Mouse (Mus musculus): ENCODE measurements at regions not wholly inside any gene's neighbourhood (a gene's known extent, or its start where the extent isn't known, plus 50 kb on each side); places are given as distances from the start of the nearest gene placed in this dataset.

DNA sequence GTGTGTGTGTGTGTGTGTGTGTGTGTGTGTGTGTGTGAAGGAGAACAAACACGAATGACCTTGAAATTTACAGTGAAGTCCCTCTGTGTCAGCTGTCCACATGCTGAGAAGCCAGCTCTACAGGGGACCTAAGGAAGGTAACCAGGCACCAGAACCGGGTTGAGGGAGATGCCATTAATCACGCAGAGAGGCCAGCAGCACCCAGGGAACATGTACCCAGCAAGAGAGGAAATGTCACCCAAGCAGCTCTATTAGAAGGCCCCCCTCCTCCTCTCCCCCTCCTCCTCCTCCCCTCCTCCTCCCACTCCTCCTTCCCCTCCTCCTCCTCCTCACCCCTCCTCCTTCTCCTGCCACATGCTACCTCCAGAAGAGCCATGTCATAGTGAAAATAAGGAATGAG lies 181.8 kb downstream of the Suds3 start:
- H3K36me3 ChIP-seq (ENCODE audit: control insufficient read depth, insufficient read depth, low read length) = no peaks in the 10 kb centered on the region
- H3K9me3 ChIP-seq (ENCODE audit: control insufficient read depth, low read length) = no peaks in the 10 kb centered on the region
- no peak overlapping the region for H3K4me3 ChIP-seq (ENCODE audit: low read depth, low read length)
- ATAC-seq (ENCODE audit: low read depth) (no peak), DNase-seq (ENCODE audit: low spot score) (no peak)
- no peaks in the 10 kb centered on the region for H3K27me3 ChIP-seq (replicated peaks; ENCODE audit: control insufficient read depth, insufficient read depth, low read length)
- 65% methylated on average over 3 of the region's 3 CpGs for WGBS
- H3K27ac ChIP-seq (replicated peaks; ENCODE audit: low read depth, low read length) = no peak overlapping the region
- no peaks in the 10 kb centered on the region for H3K4me1 ChIP-seq (ENCODE audit: control insufficient read depth, insufficient read depth, low read length)
- no peak overlapping the region for H3K4me2 ChIP-seq (ENCODE audit: low read depth, low read length)
- no peak overlapping the region for H3K9ac ChIP-seq (ENCODE audit: low read depth, low read length)

DNA sequence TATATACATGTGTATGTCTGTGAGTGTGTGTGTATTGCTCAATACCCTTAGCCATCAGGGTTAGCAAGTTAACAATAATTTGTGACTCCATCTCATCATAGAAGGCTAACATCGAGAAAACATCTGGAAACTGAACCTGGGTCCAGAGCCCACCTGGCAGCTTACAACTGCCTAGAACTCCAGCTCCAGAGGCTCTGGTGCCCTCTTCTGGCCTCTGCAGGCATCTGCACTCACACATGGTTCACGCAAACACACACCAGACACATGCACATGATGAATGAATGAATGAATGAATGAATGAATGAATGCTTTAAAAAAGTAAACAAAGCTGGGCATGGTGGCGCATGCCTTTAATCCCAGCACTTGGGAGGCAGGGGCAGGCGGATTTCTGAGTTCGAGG lies 182.8 kb downstream of the Suds3 start:
- no peaks in the 10 kb centered on the region for H3K36me3 ChIP-seq (ENCODE audit: control insufficient read depth, insufficient read depth, low read length)
- no peaks in the 10 kb centered on the region for H3K27me3 ChIP-seq (replicated peaks; ENCODE audit: control insufficient read depth, insufficient read depth, low read length)
- no peak overlapping the region for H3K4me3 ChIP-seq (ENCODE audit: low read depth, low read length)
- no peak for DNase-seq (ENCODE audit: low spot score)
- no peak overlapping the region for H3K27ac ChIP-seq (replicated peaks; ENCODE audit: low read depth, low read length)
- no peak for ATAC-seq (ENCODE audit: low read depth)
- no peaks in the 10 kb centered on the region for H3K9me3 ChIP-seq (ENCODE audit: control insufficient read depth, low read length)
- 88% methylated on average over 5 of the region's 5 CpGs for WGBS
- no peak overlapping the region for H3K9ac ChIP-seq (ENCODE audit: low read depth, low read length)
- no peak overlapping the region for H3K4me2 ChIP-seq (ENCODE audit: low read depth, low read length)
- no peaks in the 10 kb centered on the region for H3K4me1 ChIP-seq (ENCODE audit: control insufficient read depth, insufficient read depth, low read length)

DNA sequence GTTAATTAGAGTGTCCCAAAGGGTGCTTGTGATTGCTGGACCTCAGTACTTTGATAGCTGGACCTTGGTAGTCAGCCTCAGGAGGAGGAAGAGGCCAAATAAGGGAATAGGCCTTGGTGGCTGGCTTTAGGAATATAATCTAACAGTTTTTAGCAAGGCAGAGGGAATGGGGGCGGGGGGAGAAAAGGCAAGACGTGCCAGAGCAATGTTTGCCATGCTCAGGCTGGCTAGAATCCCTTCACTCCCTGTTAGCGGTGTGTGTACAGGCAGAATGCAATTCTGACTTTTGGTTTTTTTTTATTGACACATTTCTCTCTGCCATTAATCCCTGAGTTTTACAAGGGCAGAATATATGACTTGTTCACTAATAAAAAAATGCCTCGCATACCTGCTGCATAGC lies 192.2 kb downstream of the Suds3 start:
- ATAC-seq (ENCODE audit: low read depth) = no peak
- no peak for DNase-seq (ENCODE audit: low spot score)
- H3K4me1 ChIP-seq (ENCODE audit: control insufficient read depth, insufficient read depth, low read length) = no peaks in the 10 kb centered on the region
- 57% methylated on average over 4 of the region's 4 CpGs for WGBS
- no peaks in the 10 kb centered on the region for H3K27me3 ChIP-seq (replicated peaks; ENCODE audit: control insufficient read depth, insufficient read depth, low read length)
- H3K9me3 ChIP-seq (ENCODE audit: control insufficient read depth, low read length) = no peaks in the 10 kb centered on the region
- H3K4me3 ChIP-seq (ENCODE audit: low read depth, low read length) = no peak overlapping the region
- H3K4me2 ChIP-seq (ENCODE audit: low read depth, low read length) = no peak overlapping the region
- H3K36me3 ChIP-seq (ENCODE audit: control insufficient read depth, insufficient read depth, low read length) = no peaks in the 10 kb centered on the region
- H3K9ac ChIP-seq (ENCODE audit: low read depth, low read length) = no peak overlapping the region
- no peak overlapping the region for H3K27ac ChIP-seq (replicated peaks; ENCODE audit: low read depth, low read length)

DNA sequence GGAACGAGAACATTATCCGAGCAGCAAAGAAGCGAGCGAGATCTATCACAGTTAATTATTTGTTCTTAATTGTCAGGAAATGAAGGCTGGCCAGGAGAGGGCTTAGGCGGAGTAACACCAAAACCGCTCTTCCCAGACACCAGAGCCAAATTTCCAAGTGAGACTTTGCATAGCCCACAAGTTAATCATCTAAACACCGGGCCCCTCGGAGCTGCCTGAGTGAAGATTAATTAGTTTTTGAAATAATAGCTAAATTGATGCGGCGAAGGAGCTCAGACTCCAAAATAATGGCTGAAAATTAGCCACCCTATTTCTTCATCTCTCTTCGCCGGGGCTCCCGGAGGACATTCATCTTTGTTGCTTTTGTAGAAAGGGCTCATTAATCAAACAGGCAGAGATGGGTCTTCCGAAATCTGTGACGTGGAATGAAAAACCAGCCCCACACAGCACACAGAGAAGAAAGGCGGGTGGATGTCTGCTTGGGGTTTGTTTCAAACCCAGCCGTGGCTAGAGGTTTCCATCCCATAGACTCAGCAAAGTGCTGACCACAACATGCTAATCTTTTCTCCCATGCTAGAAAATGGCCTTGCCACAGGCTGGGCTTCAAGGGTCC lies 193.7 kb downstream of the Suds3 start:
- WGBS = 57% methylated on average over 17 of the region's 17 CpGs
- no peak for ATAC-seq (ENCODE audit: low read depth)

DNA sequence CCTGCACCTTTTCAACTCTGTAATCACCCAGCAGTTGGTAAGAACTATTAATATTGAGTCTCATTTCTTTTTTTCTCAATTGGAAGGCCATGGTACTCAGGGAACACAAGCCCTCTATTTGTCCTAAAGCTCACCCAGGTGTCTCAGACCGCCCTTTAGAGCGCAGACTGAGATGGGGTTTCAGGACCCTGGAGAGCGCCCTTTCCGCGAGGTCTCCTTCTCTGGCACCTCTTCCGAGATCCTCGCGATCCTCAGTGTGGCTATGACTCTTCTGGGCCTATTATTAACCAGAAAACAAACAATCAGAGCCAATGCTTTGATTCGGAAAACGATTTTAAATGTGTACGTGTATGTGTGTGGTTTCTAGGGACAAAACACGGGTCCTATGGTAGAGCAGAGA lies 201.0 kb downstream of the Suds3 start:
- WGBS = 34% methylated on average over 12 of the region's 12 CpGs
- DNase-seq (ENCODE audit: low spot score) = peak; percentile 14
- no peaks in the 10 kb centered on the region for H3K4me1 ChIP-seq (ENCODE audit: control insufficient read depth, insufficient read depth, low read length)

More for the DNA sequence above, 193.7 kb downstream of the Suds3 start:
- Histone ChIP-seq H3K36me3 (ENCODE audit: control insufficient read depth, insufficient read depth, low read length) (no peaks in the 10 kb centered on the region), H3K9me3 (ENCODE audit: control insufficient read depth, low read length) (no peaks in the 10 kb centered on the region), H3K27me3 (replicated peaks; ENCODE audit: control insufficient read depth, insufficient read depth, low read length) (no peaks in the 10 kb centered on the region), H3K4me2 (ENCODE audit: low read depth, low read length) (no peak overlapping the region), H3K9ac (ENCODE audit: low read depth, low read length) (no peak overlapping the region), H3K4me3 (ENCODE audit: low read depth, low read length) (no peak overlapping the region), H3K4me1 (ENCODE audit: control insufficient read depth, insufficient read depth, low read length) (no peaks in the 10 kb centered on the region), H3K27ac (replicated peaks; ENCODE audit: low read depth, low read length) (no peak overlapping the region)
- no peak for DNase-seq (ENCODE audit: low spot score)

DNA sequence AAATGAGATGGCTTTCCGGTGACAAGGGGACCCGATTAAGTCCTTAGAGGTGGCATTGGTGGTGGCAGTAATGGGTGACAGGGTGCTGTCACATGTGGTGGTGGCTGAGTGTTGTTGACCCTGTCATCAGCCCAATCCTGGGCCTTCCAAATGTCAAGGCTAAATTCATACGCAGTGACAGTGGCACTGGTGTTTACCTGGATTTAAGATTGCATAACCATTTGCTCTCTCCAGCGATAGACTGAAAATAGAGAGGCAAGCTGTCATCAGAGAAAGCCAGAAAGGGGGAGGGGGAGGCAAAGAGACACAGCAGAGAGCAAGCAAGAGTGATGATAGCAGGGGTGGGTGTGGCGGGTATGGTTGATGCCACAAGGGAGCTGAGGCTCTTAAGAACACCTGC lies 215.1 kb downstream of the Suds3 start:
- Histone ChIP-seq H3K36me3 (ENCODE audit: control insufficient read depth, insufficient read depth, low read length) (no peaks in the 10 kb centered on the region), H3K9me3 (ENCODE audit: control insufficient read depth, low read length) (no peaks in the 10 kb centered on the region), H3K27me3 (replicated peaks; ENCODE audit: control insufficient read depth, insufficient read depth, low read length) (no peaks in the 10 kb centered on the region), H3K4me3 (ENCODE audit: low read depth, low read length) (no peak overlapping the region), H3K4me2 (ENCODE audit: low read depth, low read length) (no peak overlapping the region), H3K27ac (replicated peaks; ENCODE audit: low read depth, low read length) (no peak overlapping the region), H3K9ac (ENCODE audit: low read depth, low read length) (no peak overlapping the region), H3K4me1 (ENCODE audit: control insufficient read depth, insufficient read depth, low read length) (no peaks in the 10 kb centered on the region)
- DNase-seq (ENCODE audit: low spot score) (no peak), ATAC-seq (ENCODE audit: low read depth) (no peak)
- WGBS = 82% methylated on average over 5 of the region's 5 CpGs

More for the DNA sequence above, 201.0 kb downstream of the Suds3 start:
- Histone ChIP-seq H3K4me2 (ENCODE audit: low read depth, low read length) (no peak overlapping the region), H3K27me3 (replicated peaks; ENCODE audit: control insufficient read depth, insufficient read depth, low read length) (no peaks in the 10 kb centered on the region), H3K4me3 (ENCODE audit: low read depth, low read length) (no peak overlapping the region), H3K27ac (replicated peaks; ENCODE audit: low read depth, low read length) (no peak overlapping the region), H3K36me3 (ENCODE audit: control insufficient read depth, insufficient read depth, low read length) (no peaks in the 10 kb centered on the region), H3K9ac (ENCODE audit: low read depth, low read length) (no peak overlapping the region), H3K9me3 (ENCODE audit: control insufficient read depth, low read length) (no peaks in the 10 kb centered on the region)
- no peak for ATAC-seq (ENCODE audit: low read depth)

DNA sequence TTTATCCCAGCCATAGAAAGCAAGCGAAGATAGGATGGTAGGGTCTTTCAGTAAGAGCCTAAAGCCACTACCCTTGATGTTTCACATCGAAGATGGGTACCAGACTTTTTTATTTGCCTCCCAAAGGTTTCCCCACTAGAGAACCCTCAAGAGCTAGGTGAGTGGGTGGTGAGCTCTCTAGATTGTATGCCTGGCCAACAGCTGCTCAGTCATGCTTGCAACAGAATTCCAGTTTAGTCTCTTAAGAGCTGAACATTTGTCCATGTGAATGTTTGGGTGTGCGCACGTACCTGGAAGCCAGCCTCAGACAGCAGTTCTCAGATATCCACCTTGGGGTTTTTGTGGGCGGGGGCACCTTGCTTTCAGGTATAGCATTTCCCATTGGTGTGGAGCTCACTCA lies 218.5 kb downstream of the Suds3 start:
- Histone ChIP-seq H3K4me1 (ENCODE audit: control insufficient read depth, insufficient read depth, low read length) (no peaks in the 10 kb centered on the region), H3K9ac (ENCODE audit: low read depth, low read length) (no peak overlapping the region), H3K4me2 (ENCODE audit: low read depth, low read length) (no peak overlapping the region), H3K27me3 (replicated peaks; ENCODE audit: control insufficient read depth, insufficient read depth, low read length) (no peaks in the 10 kb centered on the region), H3K9me3 (ENCODE audit: control insufficient read depth, low read length) (no peaks in the 10 kb centered on the region), H3K27ac (replicated peaks; ENCODE audit: low read depth, low read length) (no peak overlapping the region), H3K36me3 (ENCODE audit: control insufficient read depth, insufficient read depth, low read length) (no peaks in the 10 kb centered on the region), H3K4me3 (ENCODE audit: low read depth, low read length) (no peak overlapping the region)
- DNase-seq (ENCODE audit: low spot score) (no peak), ATAC-seq (ENCODE audit: low read depth) (no peak)
- WGBS = 85% methylated on average over 5 of the region's 5 CpGs

- H3K4me2 ChIP-seq (ENCODE audit: low read depth, low read length) = no peak overlapping the region
- peak; percentile 51 for DNase-seq (ENCODE audit: low spot score)
- no peaks in the 10 kb centered on the region for H3K9me3 ChIP-seq (ENCODE audit: control insufficient read depth, low read length)
- ATAC-seq (ENCODE audit: low read depth) = peak; percentile 37; the same call in 1 of the 2 replicates
- WGBS = 59% methylated on average over 12 of the region's 12 CpGs
- H3K27ac ChIP-seq (replicated peaks; ENCODE audit: low read depth, low read length) = no peak overlapping the region
- no peaks in the 10 kb centered on the region for H3K36me3 ChIP-seq (ENCODE audit: control insufficient read depth, insufficient read depth, low read length)
- no peak overlapping the region for H3K4me3 ChIP-seq (ENCODE audit: low read depth, low read length)
- no peaks in the 10 kb centered on the region for H3K27me3 ChIP-seq (replicated peaks; ENCODE audit: control insufficient read depth, insufficient read depth, low read length)
- H3K4me1 ChIP-seq (ENCODE audit: control insufficient read depth, insufficient read depth, low read length) = no peaks in the 10 kb centered on the region
- no peak overlapping the region for H3K9ac ChIP-seq (ENCODE audit: low read depth, low read length)
These were observed 220.7 kb downstream of the Suds3 start for GRCm38 (mm10) chr5:116895036-116895783.

DNA sequence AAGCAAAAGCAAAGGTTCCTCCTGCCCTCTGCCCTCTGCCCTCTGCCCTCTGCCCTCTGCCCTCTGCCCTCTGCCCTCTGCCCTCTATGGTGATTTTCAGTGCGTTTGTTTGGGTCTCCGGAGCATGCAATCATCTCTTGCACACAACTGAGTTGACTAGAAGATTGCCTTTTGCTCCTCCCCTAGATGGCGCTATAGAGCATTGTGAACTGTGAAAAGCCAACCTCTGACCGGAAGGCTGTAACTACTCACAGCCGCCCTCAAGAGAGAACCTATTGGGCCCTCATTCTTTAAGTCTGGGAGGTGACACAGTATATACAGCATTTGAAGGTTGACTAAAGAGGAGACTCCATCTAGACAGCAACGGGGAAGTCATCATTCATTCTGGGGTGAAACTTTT lies 221.3 kb downstream of the Suds3 start:
- no peaks in the 10 kb centered on the region for H3K9me3 ChIP-seq (ENCODE audit: control insufficient read depth, low read length)
- DNase-seq (ENCODE audit: low spot score) (no peak), ATAC-seq (ENCODE audit: low read depth) (no peak)
- no peak overlapping the region for H3K4me3 ChIP-seq (ENCODE audit: low read depth, low read length)
- WGBS = 72% methylated on average over 6 of the region's 6 CpGs
- no peaks in the 10 kb centered on the region for H3K4me1 ChIP-seq (ENCODE audit: control insufficient read depth, insufficient read depth, low read length)
- no peaks in the 10 kb centered on the region for H3K27me3 ChIP-seq (replicated peaks; ENCODE audit: control insufficient read depth, insufficient read depth, low read length)
- no peaks in the 10 kb centered on the region for H3K36me3 ChIP-seq (ENCODE audit: control insufficient read depth, insufficient read depth, low read length)
- no peak overlapping the region for H3K4me2 ChIP-seq (ENCODE audit: low read depth, low read length)
- no peak overlapping the region for H3K9ac ChIP-seq (ENCODE audit: low read depth, low read length)
- no peak overlapping the region for H3K27ac ChIP-seq (replicated peaks; ENCODE audit: low read depth, low read length)
